Mouse (Mus musculus): ENCODE results near the gene Cog5. TPM values are rescaled to one million over a fixed set of nuclear protein-coding genes. Genes with fewer than 3 reads are reported as not detected.
A peak's percentile ranks its signal among the peaks of the same experiment; 100 is the strongest.

Cog5 gene
- polyA plus RNA-seq, 1 experiment from 2014 or later: 25.5 TPM

- H3K9me3 ChIP-seq: no peaks in the 10 kb centered on the region
- no peak overlapping the region for H3K4me3 ChIP-seq
- WGBS: 34% methylated on average over 8 of the region's 8 CpGs
- H3K4me1 ChIP-seq: peaks cover 18% of the 10 kb centered on the region
- peak overlapping the region; percentile 21; the same call in 1 of the 2 replicates for H3K27ac ChIP-seq (replicated peaks)
- no peak overlapping the region for H3K9ac ChIP-seq
- no peak for ATAC-seq (ENCODE audit: extremely low read depth, insufficient number of reproducible peaks, low FRiP score, low TSS enrichment)
- H3K4me2 ChIP-seq: no peak overlapping the region
- no peaks in the 10 kb centered on the region for H3K27me3 ChIP-seq (replicated peaks)
- H3K36me3 ChIP-seq: peaks cover 13% of the 10 kb centered on the region
These were observed 240.5 kb downstream of the Cog5 start for GRCm38 (mm10) chr12:31895095-31895734.

GRCm38 (mm10) chr12:31895888-31896287, 241.2 kb downstream of the Cog5 start:
- H3K9me3 ChIP-seq: no peaks in the 10 kb centered on the region
- H3K4me2 ChIP-seq: no peak overlapping the region
- H3K4me3 ChIP-seq: no peak overlapping the region
- no peak for ATAC-seq (ENCODE audit: extremely low read depth, insufficient number of reproducible peaks, low FRiP score, low TSS enrichment)
- WGBS: 19% methylated on average over 2 of the region's 2 CpGs
- H3K4me1 ChIP-seq: peaks cover 18% of the 10 kb centered on the region
- H3K27me3 ChIP-seq (replicated peaks): no peaks in the 10 kb centered on the region
- H3K36me3 ChIP-seq: peaks cover 17% of the 10 kb centered on the region
- H3K9ac ChIP-seq: no peak overlapping the region
- peak overlapping the region; percentile 21; the same call in 1 of the 2 replicates for H3K27ac ChIP-seq (replicated peaks)

- Histone ChIP-seq H3K4me2 (no peak overlapping the region), H3K27me3 (replicated peaks) (no peaks in the 10 kb centered on the region), H3K27ac (replicated peaks) (peak overlapping the region; percentile 21; the same call in 1 of the 2 replicates), H3K9ac (no peak overlapping the region), H3K4me3 (no peak overlapping the region), H3K4me1 (peaks cover 18% of the 10 kb centered on the region), H3K36me3 (peaks cover 18% of the 10 kb centered on the region), H3K9me3 (no peaks in the 10 kb centered on the region)
- ATAC-seq (ENCODE audit: extremely low read depth, insufficient number of reproducible peaks, low FRiP score, low TSS enrichment): no peak
- WGBS: 40% methylated on average over 5 of the region's 5 CpGs
These were observed 241.6 kb downstream of the Cog5 start for GRCm38 (mm10) chr12:31896295-31896694.

GRCm38 (mm10) chr12:31896986-31897385, 242.3 kb downstream of the Cog5 start:
- peaks cover 18% of the 10 kb centered on the region for H3K4me1 ChIP-seq
- H3K4me3 ChIP-seq: no peak overlapping the region
- ATAC-seq (ENCODE audit: extremely low read depth, insufficient number of reproducible peaks, low FRiP score, low TSS enrichment): no peak
- no peak overlapping the region for H3K9ac ChIP-seq
- no peaks in the 10 kb centered on the region for H3K27me3 ChIP-seq (replicated peaks)
- WGBS: 59% methylated on average over 8 of the region's 8 CpGs
- no peak overlapping the region for H3K4me2 ChIP-seq
- no peak overlapping the region for H3K27ac ChIP-seq (replicated peaks)
- no peaks in the 10 kb centered on the region for H3K9me3 ChIP-seq
- H3K36me3 ChIP-seq: peaks cover 20% of the 10 kb centered on the region

GRCm38 (mm10) chr12:31897456-31897855, 242.8 kb downstream of the Cog5 start:
- no peaks in the 10 kb centered on the region for H3K9me3 ChIP-seq
- H3K36me3 ChIP-seq: peaks cover 21% of the 10 kb centered on the region
- no peaks in the 10 kb centered on the region for H3K27me3 ChIP-seq (replicated peaks)
- H3K4me1 ChIP-seq: peaks cover 18% of the 10 kb centered on the region
- 66% methylated on average over 7 of the region's 7 CpGs for WGBS
- H3K4me3 ChIP-seq: no peak overlapping the region
- no peak overlapping the region for H3K27ac ChIP-seq (replicated peaks)
- no peak overlapping the region for H3K4me2 ChIP-seq
- ATAC-seq (ENCODE audit: extremely low read depth, insufficient number of reproducible peaks, low FRiP score, low TSS enrichment): no peak
- H3K9ac ChIP-seq: no peak overlapping the region

- ATAC-seq (ENCODE audit: extremely low read depth, insufficient number of reproducible peaks, low FRiP score, low TSS enrichment): no peak
- Histone ChIP-seq H3K4me2 (no peak overlapping the region), H3K27ac (replicated peaks) (no peak overlapping the region), H3K27me3 (replicated peaks) (no peaks in the 10 kb centered on the region), H3K9me3 (no peaks in the 10 kb centered on the region), H3K9ac (no peak overlapping the region), H3K4me3 (no peak overlapping the region), H3K4me1 (peaks cover 14% of the 10 kb centered on the region), H3K36me3 (peaks cover 18% of the 10 kb centered on the region)
- WGBS: 75% methylated on average over 4 of the region's 4 CpGs
These were observed 245.8 kb downstream of the Cog5 start for GRCm38 (mm10) chr12:31900391-31900914.

- Histone ChIP-seq H3K4me1 (peaks cover 14% of the 10 kb centered on the region), H3K36me3 (peaks cover 14% of the 10 kb centered on the region), H3K4me2 (no peak overlapping the region), H3K27me3 (replicated peaks) (no peaks in the 10 kb centered on the region), H3K9me3 (no peaks in the 10 kb centered on the region), H3K27ac (replicated peaks) (peak overlapping the region; percentile 9; the same call in 1 of the 2 replicates), H3K4me3 (no peak overlapping the region), H3K9ac (no peak overlapping the region)
- ATAC-seq (ENCODE audit: extremely low read depth, insufficient number of reproducible peaks, low FRiP score, low TSS enrichment): no peak
- WGBS: 36% methylated on average over 6 of the region's 6 CpGs
These were observed 251.3 kb downstream of the Cog5 start for GRCm38 (mm10) chr12:31905696-31906551.

- Histone ChIP-seq H3K9ac (no peak overlapping the region), H3K4me2 (no peak overlapping the region), H3K4me3 (no peak overlapping the region), H3K27me3 (replicated peaks) (no peaks in the 10 kb centered on the region), H3K4me1 (peaks cover 14% of the 10 kb centered on the region), H3K9me3 (no peaks in the 10 kb centered on the region), H3K27ac (replicated peaks) (no peak overlapping the region), H3K36me3 (peaks cover 10% of the 10 kb centered on the region)
- ATAC-seq (ENCODE audit: extremely low read depth, insufficient number of reproducible peaks, low FRiP score, low TSS enrichment): no peak
- WGBS: 88% methylated on average over 2 of the region's 2 CpGs
These were observed 252.8 kb downstream of the Cog5 start for GRCm38 (mm10) chr12:31907436-31907835.

GRCm38 (mm10) chr12:31912966-31913551, 258.4 kb downstream of the Cog5 start:
- Histone ChIP-seq H3K9me3 (no peaks in the 10 kb centered on the region), H3K4me1 (peaks cover 22% of the 10 kb centered on the region), H3K36me3 (peaks cover 3% of the 10 kb centered on the region; the same call in 1 of the 2 replicates), H3K27me3 (replicated peaks) (no peaks in the 10 kb centered on the region), H3K27ac (replicated peaks) (0 out of 2 replicates have a peak overlapping the region, but pooled peaks have one; percentile 25), H3K4me3 (no peak overlapping the region), H3K4me2 (no peak overlapping the region), H3K9ac (no peak overlapping the region)
- no peak for ATAC-seq (ENCODE audit: extremely low read depth, insufficient number of reproducible peaks, low FRiP score, low TSS enrichment)
- 74% methylated on average over 6 of the region's 6 CpGs for WGBS

GRCm38 (mm10) chr12:31913614-31914013, 258.9 kb downstream of the Cog5 start:
- no peak for ATAC-seq (ENCODE audit: extremely low read depth, insufficient number of reproducible peaks, low FRiP score, low TSS enrichment)
- no peak overlapping the region for H3K9ac ChIP-seq
- H3K4me1 ChIP-seq: peaks cover 22% of the 10 kb centered on the region
- H3K4me2 ChIP-seq: no peak overlapping the region
- H3K9me3 ChIP-seq: no peaks in the 10 kb centered on the region
- H3K27ac ChIP-seq (replicated peaks): peak overlapping the region; percentile 25; the same call in 1 of the 2 replicates
- no peaks in the 10 kb centered on the region for H3K27me3 ChIP-seq (replicated peaks)
- 26% methylated on average over 4 of the region's 4 CpGs for WGBS
- peaks cover 8% of the 10 kb centered on the region; the same call in 1 of the 2 replicates for H3K36me3 ChIP-seq
- no peak overlapping the region for H3K4me3 ChIP-seq

GRCm38 (mm10) chr12:31916691-31917090, 262.0 kb downstream of the Cog5 start:
- no peak for ATAC-seq (ENCODE audit: extremely low read depth, insufficient number of reproducible peaks, low FRiP score, low TSS enrichment)
- H3K27ac ChIP-seq (replicated peaks): peak overlapping the region; percentile 78

More at GRCm38 (mm10) chr12:31916691-31917090, 262.0 kb downstream of the Cog5 start:
- peaks cover 29% of the 10 kb centered on the region for H3K36me3 ChIP-seq
- H3K9me3 ChIP-seq: no peaks in the 10 kb centered on the region
- H3K4me2 ChIP-seq: no peak overlapping the region
- peaks cover 22% of the 10 kb centered on the region for H3K4me1 ChIP-seq
- no peaks in the 10 kb centered on the region for H3K27me3 ChIP-seq (replicated peaks)
- 83% methylated on average over 5 of the region's 5 CpGs for WGBS
- no peak overlapping the region for H3K9ac ChIP-seq
- no peak overlapping the region for H3K4me3 ChIP-seq
